Mouse (Mus musculus): ENCODE data around the gene Pdzd4. TPM values are rescaled to one million over a fixed set of nuclear protein-coding genes. Genes with fewer than 3 reads are reported as not detected.
A peak's percentile ranks its signal among the peaks of the same experiment; 100 is the strongest.

The Pdzd4 gene
- total and polyA plus RNA-seq, 3 experiments = 0.46 to 2.7 TPM; not detected in 1

- H3K9ac ChIP-seq (ENCODE audit: control insufficient read depth, low read depth, low read length, poor library complexity, severe bottlenecking) = no peak overlapping the region
- H3K27ac ChIP-seq (ENCODE audit: control insufficient read depth, low read depth, low read length) = no peak overlapping the region
- H3K27me3 ChIP-seq (ENCODE audit: control insufficient read depth in 1 of 2, insufficient read depth in 2 of 2, low read length in 2 of 2) = no peaks in the 10 kb centered on the region
- TF ChIP-seq ZNF384 (IDR thresholded peaks at IDR 0.05; ENCODE audit: low read depth, low read length) = no peak
- no peak for TF ChIP-seq TAL1 (IDR thresholded peaks at IDR 0.05; ENCODE audit: low read length)
- no peak for TF ChIP-seq RCOR1 (IDR thresholded peaks at IDR 0.05; ENCODE audit: low read depth, low read length)
- TF ChIP-seq POLR2A (IDR thresholded peaks at IDR 0.05; ENCODE audit: control insufficient read depth in 1 of 2, insufficient read depth in 1 of 2, low read depth in 1 of 2, low read length in 2 of 2, poor library complexity in 1 of 2) = no peak
- TF ChIP-seq MYC (IDR thresholded peaks at IDR 0.05; ENCODE audit: low read depth, low read length) = no peak
- no peak for TF ChIP-seq GATA1 (IDR thresholded peaks at IDR 0.05; ENCODE audit: low read depth, low read length)
- no peak for TF ChIP-seq SMC3 (IDR thresholded peaks at IDR 0.05; ENCODE audit: low read depth, low read length)
- no peak for TF ChIP-seq ZMIZ1 (IDR thresholded peaks at IDR 0.05; ENCODE audit: low read depth, low read length)
- TF ChIP-seq ZKSCAN1 (IDR thresholded peaks at IDR 0.05; ENCODE audit: low read depth, low read length) = no peak
- TF ChIP-seq GABPA (IDR thresholded peaks at IDR 0.05; ENCODE audit: low read depth, low read length) = no peak
- no peak for TF ChIP-seq NRF1 (IDR thresholded peaks at IDR 0.05; ENCODE audit: insufficient read depth, low read depth, low read length, poor library complexity, severe bottlenecking)
- no peak for TF ChIP-seq POLR2AphosphoS5 (IDR thresholded peaks at IDR 0.05; ENCODE audit: borderline replicate concordance, low read depth, low read length)
- TF ChIP-seq NELFE (IDR thresholded peaks at IDR 0.05; ENCODE audit: low read depth, low read length) = no peak
- TF ChIP-seq CHD2 (IDR thresholded peaks at IDR 0.05; ENCODE audit: low read length) = no peak
- no peak for TF ChIP-seq ELF1 (IDR thresholded peaks at IDR 0.05; ENCODE audit: low read depth, low read length)
- no peak for TF ChIP-seq USF1 (IDR thresholded peaks at IDR 0.05; ENCODE audit: low read depth, low read length)
- no peak for TF ChIP-seq HCFC1 (IDR thresholded peaks at IDR 0.05; ENCODE audit: low read depth, low read length)
- TF ChIP-seq MAZ (IDR thresholded peaks at IDR 0.05; ENCODE audit: low read depth, low read length) = no peak
- no peaks in the 10 kb centered on the region for H3K79me2 ChIP-seq (ENCODE audit: control insufficient read depth, insufficient read depth, low read length, poor library complexity)
- no peaks in the 10 kb centered on the region for H3K36me3 ChIP-seq (ENCODE audit: control insufficient read depth in 1 of 2, insufficient read depth in 2 of 2, low read length in 2 of 2)
- no peaks in the 10 kb centered on the region for H3K4me1 ChIP-seq (ENCODE audit: control insufficient read depth in 1 of 2, insufficient read depth in 2 of 2, low read length in 2 of 2)
- no peak overlapping the region for H3K4me3 ChIP-seq (ENCODE audit: control insufficient read depth in 1 of 2, insufficient read depth in 1 of 2, low read depth in 2 of 2, low read length in 2 of 2)
- no peaks in the 10 kb centered on the region for H3K9me3 ChIP-seq (replicated peaks; ENCODE audit: insufficient read depth, low read length)
- no peak for DNase-seq (ENCODE audit: low read depth, low spot score)
Observed at GRCm38 (mm10) chrX:73805814-73806213, 19.0 kb downstream of the Pdzd4 start.

DNA sequence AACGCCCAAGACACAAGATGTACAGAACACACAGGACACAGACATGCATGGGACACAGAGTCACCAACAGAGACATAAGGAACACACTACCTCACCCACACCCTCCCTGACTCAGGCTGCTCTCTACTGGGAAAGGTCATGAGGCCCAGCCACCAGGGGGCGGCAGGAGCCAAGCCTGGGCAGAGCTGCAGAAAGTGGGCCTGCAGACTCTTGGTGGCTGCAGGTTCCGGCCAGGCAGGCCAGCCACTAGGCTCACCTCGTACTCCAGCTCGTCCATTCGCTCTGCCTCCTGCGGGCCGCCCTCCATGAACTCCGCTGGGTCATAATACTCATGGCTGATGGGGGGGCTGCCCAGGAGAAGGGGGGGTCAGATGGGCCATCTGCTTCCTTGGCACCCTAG is 26.3 kb downstream of the Pdzd4 start:
- Histone ChIP-seq H3K27ac (ENCODE audit: control insufficient read depth, low read depth, low read length) (no peak overlapping the region), H3K79me2 (ENCODE audit: control insufficient read depth, insufficient read depth, low read length, poor library complexity) (no peaks in the 10 kb centered on the region), H3K4me1 (ENCODE audit: control insufficient read depth in 1 of 2, insufficient read depth in 2 of 2, low read length in 2 of 2) (no peaks in the 10 kb centered on the region), H3K9ac (ENCODE audit: control insufficient read depth, low read depth, low read length, poor library complexity, severe bottlenecking) (no peak overlapping the region), H3K27me3 (ENCODE audit: control insufficient read depth in 1 of 2, insufficient read depth in 2 of 2, low read length in 2 of 2) (no peaks in the 10 kb centered on the region), H3K9me3 (replicated peaks; ENCODE audit: insufficient read depth, low read length) (no peaks in the 10 kb centered on the region), H3K4me3 (ENCODE audit: control insufficient read depth in 1 of 2, insufficient read depth in 1 of 2, low read depth in 2 of 2, low read length in 2 of 2) (no peak overlapping the region), H3K36me3 (ENCODE audit: control insufficient read depth in 1 of 2, insufficient read depth in 2 of 2, low read length in 2 of 2) (no peaks in the 10 kb centered on the region)
- peak; percentile 64 for DNase-seq (ENCODE audit: low read depth, low spot score)
- TF ChIP-seq POLR2AphosphoS2 (IDR thresholded peaks at IDR 0.05; ENCODE audit: low read length) = no peak
- no peak for TF ChIP-seq CHD1 (IDR thresholded peaks at IDR 0.05; ENCODE audit: low read depth, low read length)
- TF ChIP-seq CTCF (IDR thresholded peaks at IDR 0.05 in 2 of 3, conservative IDR thresholded peaks at IDR 0.05 in 1 of 3; ENCODE audit: control insufficient read depth in 1 of 3, insufficient read depth in 1 of 3, low read depth in 2 of 3, low read length in 3 of 3, poor library complexity in 1 of 3, severe bottlenecking in 1 of 3) = peak; percentile 50 to 81 (median 71)
- TF ChIP-seq NELFE (IDR thresholded peaks at IDR 0.05; ENCODE audit: low read depth, low read length) = no peak
- TF ChIP-seq KAT2A (conservative IDR thresholded peaks at IDR 0.05; ENCODE audit: low read depth, low read length) = no peak
- TF ChIP-seq MAZ (IDR thresholded peaks at IDR 0.05; ENCODE audit: low read depth, low read length) = no peak
- TF ChIP-seq ETS1 (IDR thresholded peaks at IDR 0.05; ENCODE audit: low read depth, low read length) = no peak
- no peak for TF ChIP-seq CHD2 (IDR thresholded peaks at IDR 0.05; ENCODE audit: low read length)
- no peak for TF ChIP-seq HCFC1 (IDR thresholded peaks at IDR 0.05; ENCODE audit: low read depth, low read length)
- TF ChIP-seq ZKSCAN1 (IDR thresholded peaks at IDR 0.05; ENCODE audit: low read depth, low read length) = no peak
- no peak for TF ChIP-seq POLR2A (IDR thresholded peaks at IDR 0.05; ENCODE audit: control insufficient read depth in 1 of 2, insufficient read depth in 1 of 2, low read depth in 1 of 2, low read length in 2 of 2, poor library complexity in 1 of 2)
- peak; percentile 70 for TF ChIP-seq RAD21 (IDR thresholded peaks at IDR 0.05; ENCODE audit: low read depth, low read length)
- TF ChIP-seq JUND (IDR thresholded peaks at IDR 0.05; ENCODE audit: low read depth, low read length) = no peak
- no peak for TF ChIP-seq E2F4 (IDR thresholded peaks at IDR 0.05; ENCODE audit: borderline replicate concordance, low read depth, low read length)
- TF ChIP-seq ZMIZ1 (IDR thresholded peaks at IDR 0.05; ENCODE audit: low read depth, low read length) = no peak
- no peak for TF ChIP-seq EP300 (IDR thresholded peaks at IDR 0.05; ENCODE audit: low read depth in 1 of 2, low read length in 2 of 2)
- TF ChIP-seq POLR2AphosphoS5 (IDR thresholded peaks at IDR 0.05; ENCODE audit: borderline replicate concordance, low read depth, low read length) = no peak
- no peak for TF ChIP-seq RCOR1 (IDR thresholded peaks at IDR 0.05; ENCODE audit: low read depth, low read length)
- TF ChIP-seq ZC3H11A (IDR thresholded peaks at IDR 0.05; ENCODE audit: low read depth, low read length) = peak; percentile 47
- no peak for TF ChIP-seq NRF1 (IDR thresholded peaks at IDR 0.05; ENCODE audit: insufficient read depth, low read depth, low read length, poor library complexity, severe bottlenecking)
- TF ChIP-seq SMC3 (IDR thresholded peaks at IDR 0.05; ENCODE audit: low read depth, low read length) = peak; percentile 77
- TF ChIP-seq SIN3A (IDR thresholded peaks at IDR 0.05; ENCODE audit: low read length) = no peak
- TF ChIP-seq ELF1 (IDR thresholded peaks at IDR 0.05; ENCODE audit: low read depth, low read length) = no peak
- TF ChIP-seq MAX (IDR thresholded peaks at IDR 0.05; ENCODE audit: low read length) = no peak
- no peak for TF ChIP-seq GATA1 (IDR thresholded peaks at IDR 0.05; ENCODE audit: low read depth, low read length)
- TF ChIP-seq TAL1 (IDR thresholded peaks at IDR 0.05; ENCODE audit: low read length) = no peak
